Mouse (Mus musculus) kidney, postnatal 14 days (tissue): ENCODE results near the gene Gm5105.

Experiments used
- DNase-seq: peaks from one replicate; pipeline ENCODE4 v3.0.0; 2022; ENCODE audit warnings: mixed read lengths

Gene Gm5105

GRCm38 (mm10) chr3:138022003-138022402 lies 45.2 kb downstream of the Gm5105 start:
- DNase-seq = no peak

DNA sequence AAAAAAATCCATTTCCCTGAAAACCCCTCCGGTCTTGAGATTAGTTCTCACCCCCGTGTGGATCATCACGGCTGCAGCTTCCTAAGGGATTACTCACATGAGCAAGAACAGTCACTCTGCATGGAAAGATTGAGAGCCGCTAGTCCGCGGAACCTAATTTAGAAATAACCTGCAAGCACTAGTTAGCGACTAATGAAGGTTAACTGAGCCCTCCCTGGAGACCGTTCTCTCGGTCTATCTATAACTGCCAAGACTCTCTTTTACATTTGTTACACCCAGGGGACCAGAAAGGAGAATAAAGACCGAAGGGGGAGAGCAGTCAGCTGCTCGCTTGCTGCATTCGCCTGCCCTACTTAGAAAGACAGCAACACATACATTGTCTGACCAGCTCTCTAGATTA lies 50.4 kb downstream of the Gm5105 start:
- DNase-seq = no peak

DNA sequence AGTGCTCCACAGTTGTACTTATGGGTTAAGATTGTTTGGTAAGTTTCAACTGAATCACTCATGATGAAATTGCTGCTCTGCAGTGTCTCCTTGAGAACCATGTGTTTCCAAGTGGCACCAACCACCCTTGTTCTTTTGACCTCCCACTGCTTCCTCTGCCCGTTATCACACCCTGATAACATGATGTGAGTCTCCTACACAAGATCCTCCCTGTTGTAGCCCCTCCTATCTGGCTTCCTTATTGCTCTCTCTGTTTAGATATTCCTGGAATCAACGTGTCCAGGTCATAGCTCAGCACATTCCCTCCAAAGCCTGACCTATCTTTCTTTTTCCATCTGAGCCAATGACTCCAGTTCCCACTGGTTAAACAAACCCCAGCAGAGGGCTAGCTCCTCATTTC lies 52.5 kb downstream of the Gm5105 start:
- no peak for DNase-seq

GRCm38 (mm10) chr3:138012351-138012750 lies 54.8 kb downstream of the Gm5105 start:
- DNase-seq = no peak

- DNase-seq = no peak
These were observed 59.0 kb downstream of the Gm5105 start for GRCm38 (mm10) chr3:138008152-138008551.

- no peak for DNase-seq
These were observed 60.3 kb downstream of the Gm5105 start for GRCm38 (mm10) chr3:138006896-138007295.

GRCm38 (mm10) chr3:138003264-138003663 lies 63.9 kb downstream of the Gm5105 start:
- no peak for DNase-seq

DNA sequence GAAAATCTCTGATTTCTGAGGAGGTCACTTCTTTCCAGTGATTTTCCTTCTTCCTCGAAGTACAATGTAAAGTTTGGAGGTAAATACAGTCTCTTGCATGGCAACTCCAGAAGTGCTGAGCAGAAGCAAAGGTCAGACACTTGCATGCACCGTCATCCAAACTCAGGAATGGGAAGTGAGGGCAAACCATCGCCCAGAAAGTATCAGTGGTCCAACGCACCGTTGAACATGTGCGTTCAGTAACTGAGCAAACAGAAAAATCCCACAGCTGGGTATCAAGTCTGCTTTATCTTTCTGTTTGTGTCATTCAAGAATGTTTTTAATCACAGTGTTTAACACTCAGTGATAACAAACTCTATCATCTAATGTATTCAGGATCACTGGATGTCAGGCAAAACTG lies 64.6 kb downstream of the Gm5105 start:
- no peak for DNase-seq

DNA sequence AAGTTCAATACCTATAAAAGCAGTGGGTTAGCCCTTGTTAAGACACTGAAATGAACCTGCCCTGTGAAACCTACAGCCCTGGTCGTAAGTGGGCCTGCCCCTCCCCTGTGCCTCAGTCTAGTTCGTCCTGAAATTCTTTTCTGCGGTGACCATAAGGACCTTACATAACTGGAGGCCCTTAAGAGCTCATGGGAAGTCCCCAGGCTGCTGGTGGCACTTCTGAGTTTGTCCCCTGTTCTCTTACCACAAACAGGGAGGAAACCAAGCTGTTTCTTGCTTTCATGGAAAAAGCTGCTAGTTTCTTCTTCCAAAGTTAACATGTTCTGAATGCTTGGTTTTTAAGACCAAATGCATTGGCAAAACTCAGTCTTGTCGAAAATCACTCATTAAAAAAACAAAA lies 65.3 kb downstream of the Gm5105 start:
- DNase-seq = no peak

DNA sequence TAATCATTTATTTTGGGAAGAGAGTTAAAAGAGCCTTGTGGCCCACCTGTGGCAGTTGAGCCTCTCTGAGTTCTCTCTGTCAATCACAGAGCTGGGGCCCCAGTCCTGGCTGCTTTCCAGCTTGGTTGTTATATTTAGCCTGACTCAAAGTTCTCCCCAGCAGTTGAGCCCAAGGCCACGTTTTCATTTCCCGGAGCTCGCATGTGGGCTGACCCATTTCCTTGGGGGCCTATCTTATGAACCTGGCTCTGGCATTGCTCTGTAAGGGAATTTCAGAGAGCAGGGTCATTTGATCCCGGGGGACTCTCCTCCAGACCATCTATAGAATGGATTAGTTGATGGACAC lies 66.5 kb downstream of the Gm5105 start:
- peak; percentile 44 for DNase-seq

- no peak for DNase-seq
These were observed 67.0 kb downstream of the Gm5105 start for GRCm38 (mm10) chr3:138000062-138000723.

DNA sequence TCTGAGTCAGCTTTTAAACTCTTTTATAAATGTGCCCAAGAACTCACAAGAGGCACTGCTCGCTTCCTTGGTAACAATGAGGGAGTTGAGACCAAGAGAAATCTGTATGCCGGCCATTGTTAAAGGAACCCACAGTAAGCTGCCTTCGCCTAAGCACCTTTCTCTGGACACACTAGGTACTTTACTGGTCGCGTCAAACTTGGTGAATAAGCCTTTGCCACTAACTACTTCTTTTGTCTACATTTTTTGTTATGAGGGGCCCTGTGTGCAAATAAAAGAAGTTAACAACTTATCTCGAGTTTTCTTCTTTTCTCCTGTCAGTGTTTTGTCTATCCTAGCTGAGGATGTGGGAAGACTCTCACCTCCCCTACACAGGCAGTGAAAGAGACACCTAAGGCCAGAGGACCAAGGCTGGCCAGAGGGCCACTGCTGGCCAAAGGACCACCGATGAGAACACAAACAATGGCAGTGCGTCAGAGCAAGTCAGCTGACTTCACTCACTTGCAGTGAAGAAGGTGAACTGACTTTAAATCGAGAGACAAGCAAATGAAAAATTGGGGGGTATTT lies 67.9 kb downstream of the Gm5105 start:
- DNase-seq = no peak
